Mouse (Mus musculus) lung, postnatal 0 days (tissue): ENCODE measurements around the gene Inpp5a. TPM values are rescaled to one million over a fixed set of nuclear protein-coding genes. Genes with fewer than 3 reads are reported as not detected.

Experiments
- ATAC-seq: fragments of 200-750 bp; cut with Nextera tagmentation; 2 replicates; pipeline ENCODE4 v1.8.0; 2017; ENCODE audit warnings: moderate library complexity
- DNase-seq: peaks from one replicate; pipeline ENCODE4 v3.0.0-alpha.2; 2016; ENCODE audit warnings: low spot score
- H3K27ac ChIP-seq: fragments of 300-500 bp; sonication (generic); 2 replicates; pipeline ENCODE4 v1.5.1; 2014; ENCODE audit warnings: antibody characterized with exemption, mild to moderate bottlenecking, low read length, mixed read lengths
- H3K27me3 ChIP-seq: fragments of 300-500 bp; sonication (generic); replicated peaks from 2 replicates; pipeline ENCODE4 v1.6.1; 2014; ENCODE audit warnings: low read length, mixed read lengths; ENCODE audit not compliant: insufficient read depth
- H3K36me3 ChIP-seq: fragments of 300-500 bp; sonication (generic); 2 replicates; pipeline ENCODE4 v1.6.1; 2014; ENCODE audit warnings: low read length, mixed read lengths; ENCODE audit not compliant: insufficient read depth
- H3K4me1 ChIP-seq: fragments of 300-500 bp; sonication (generic); 2 replicates; pipeline ENCODE4 v1.6.1; 2014; ENCODE audit warnings: antibody characterized with exemption, low read depth, low read length, mixed read lengths; ENCODE audit not compliant: insufficient read depth
- H3K4me2 ChIP-seq: fragments of 300-500 bp; sonication (generic); replicated peaks from 2 replicates; pipeline ENCODE4 v1.6.1; 2014; ENCODE audit warnings: low read depth, mild to moderate bottlenecking, low read length, moderate library complexity, mixed read lengths
- H3K4me3 ChIP-seq: fragments of 300-500 bp; sonication (generic); 2 replicates; pipeline ENCODE4 v1.5.1; 2014; ENCODE audit warnings: low read depth, low read length
- H3K9ac ChIP-seq: fragments of 300-500 bp; sonication (generic); replicated peaks from 2 replicates; pipeline ENCODE4 v1.6.1; 2014; ENCODE audit warnings: low read depth, mild to moderate bottlenecking
- H3K9me3 ChIP-seq: fragments of 300-500 bp; sonication (generic); 2 replicates; pipeline ENCODE4 v1.6.1; 2016; ENCODE audit warnings: low read length, mixed read lengths
- CTCF ChIP-seq: IDR thresholded peaks from 2 replicates; pipeline ENCODE4 v1.5.1; 2016; ENCODE audit warnings: antibody characterized with exemption, mild to moderate bottlenecking
- EP300 ChIP-seq: IDR thresholded peaks from 2 replicates; pipeline ENCODE4 v1.6.1; 2016; ENCODE audit warnings: antibody characterized with exemption, mild to moderate bottlenecking, control low read depth
- WGBS: fragments of 180-500 bp; shearing (Covaris S2); extraction: QIAGEN DNeasy Blood & Tissue Kit; methylation state at CpG from one replicate; pipeline ENCODE4 v1.1.7; 2014; 5-methylcytosine and 5-hydroxymethylcytosine counted together
- polyA plus RNA-seq: library from polyadenylated mRNA; unstranded; fragments of >200 nt; fragmentation: Nextera tagmentation; extraction: Ambion mirVana; gene quantifications from 2 replicates; pipeline ENCODE4 v1.2.1, GENCODE M21; 2015

The Inpp5a gene
- polyA plus RNA-seq, 1 experiment from 2014 or later = 41.3 TPM

GRCm38 (mm10) chr7:139400926-139401325 is 12.0 kb downstream of the Inpp5a start:
- ATAC-seq = no peak
- H3K4me1 ChIP-seq = peaks cover 37% of the 10 kb centered on the region
- H3K36me3 ChIP-seq = no peaks in the 10 kb centered on the region
- no peak for DNase-seq
- no peaks in the 10 kb centered on the region for H3K9me3 ChIP-seq
- no peak overlapping the region for H3K9ac ChIP-seq
- TF ChIP-seq EP300 = no peak
- TF ChIP-seq CTCF = no peak
- H3K4me2 ChIP-seq = no peak overlapping the region
- H3K4me3 ChIP-seq = no peak overlapping the region
- no peaks in the 10 kb centered on the region for H3K27me3 ChIP-seq
- WGBS = 41% methylated on average over 3 of the region's 3 CpGs
- no peak overlapping the region for H3K27ac ChIP-seq

- 68% methylated on average over 8 of the region's 8 CpGs for WGBS
- Histone ChIP-seq H3K9ac (no peak overlapping the region), H3K9me3 (no peaks in the 10 kb centered on the region), H3K4me3 (no peak overlapping the region), H3K4me1 (peaks cover 43% of the 10 kb centered on the region), H3K27ac (no peak overlapping the region), H3K4me2 (no peak overlapping the region), H3K27me3 (no peaks in the 10 kb centered on the region), H3K36me3 (no peaks in the 10 kb centered on the region)
- DNase-seq = no peak
- no peak for TF ChIP-seq CTCF
- no peak for TF ChIP-seq EP300
- no peak for ATAC-seq
Observed at GRCm38 (mm10) chr7:139401791-139402190, 12.9 kb downstream of the Inpp5a start.

- TF ChIP-seq CTCF (no peak; the same call in 1 of the 2 replicates), EP300 (no peak)
- Histone ChIP-seq H3K9ac (no peak overlapping the region), H3K9me3 (no peaks in the 10 kb centered on the region), H3K27me3 (no peaks in the 10 kb centered on the region), H3K4me1 (peaks cover 40% of the 10 kb centered on the region), H3K4me2 (no peak overlapping the region), H3K27ac (no peak overlapping the region), H3K36me3 (no peaks in the 10 kb centered on the region), H3K4me3 (no peak overlapping the region)
- 53% methylated on average over 4 of the region's 4 CpGs for WGBS
- ATAC-seq (0 out of 2 replicates have a peak, but pooled peaks have one; percentile 25), DNase-seq (peak; percentile 68)
Observed at GRCm38 (mm10) chr7:139402721-139403120, 13.8 kb downstream of the Inpp5a start.

- ATAC-seq (0 out of 2 replicates have a peak, but pooled peaks have one; percentile 17), DNase-seq (peak; percentile 46)
- H3K27ac ChIP-seq = no peak overlapping the region
- TF ChIP-seq CTCF (no peak), EP300 (no peak)
- H3K4me3 ChIP-seq = no peak overlapping the region
- no peaks in the 10 kb centered on the region for H3K36me3 ChIP-seq
- H3K27me3 ChIP-seq = no peaks in the 10 kb centered on the region
- no peaks in the 10 kb centered on the region for H3K9me3 ChIP-seq
- no peak overlapping the region for H3K9ac ChIP-seq
- peaks cover 35% of the 10 kb centered on the region for H3K4me1 ChIP-seq
- WGBS = 52% methylated on average over 2 of the region's 2 CpGs
- no peak overlapping the region for H3K4me2 ChIP-seq
Observed at GRCm38 (mm10) chr7:139406581-139406980, 17.7 kb downstream of the Inpp5a start.

- ATAC-seq (no peak), DNase-seq (no peak)
- Histone ChIP-seq H3K4me3 (no peak overlapping the region), H3K27ac (no peak overlapping the region), H3K27me3 (no peaks in the 10 kb centered on the region), H3K9me3 (no peaks in the 10 kb centered on the region), H3K4me1 (peaks cover 40% of the 10 kb centered on the region), H3K9ac (no peak overlapping the region), H3K4me2 (no peak overlapping the region), H3K36me3 (no peaks in the 10 kb centered on the region)
- TF ChIP-seq CTCF (no peak), EP300 (no peak)
Observed at GRCm38 (mm10) chr7:139407966-139408365, 19.1 kb downstream of the Inpp5a start.

- no peaks in the 10 kb centered on the region for H3K9me3 ChIP-seq
- WGBS = 32% methylated on average over 5 of the region's 5 CpGs
- peaks cover 58% of the 10 kb centered on the region for H3K4me1 ChIP-seq
Observed at GRCm38 (mm10) chr7:139409903-139410302, 21.0 kb downstream of the Inpp5a start.

More at GRCm38 (mm10) chr7:139409903-139410302, 21.0 kb downstream of the Inpp5a start:
- H3K4me3 ChIP-seq = no peak overlapping the region
- H3K27me3 ChIP-seq = no peaks in the 10 kb centered on the region
- H3K9ac ChIP-seq = no peak overlapping the region
- H3K27ac ChIP-seq = no peak overlapping the region
- DNase-seq (peak; percentile 78), ATAC-seq (peak; percentile 63)
- no peaks in the 10 kb centered on the region for H3K36me3 ChIP-seq
- no peak overlapping the region for H3K4me2 ChIP-seq
- peak; percentile 41 for TF ChIP-seq CTCF
- TF ChIP-seq EP300 = no peak
